Mouse (Mus musculus) embryonic facial prominence, embryonic 14.5 days (tissue): ENCODE measurements around the gene Zfp618. TPM values are rescaled to one million over a fixed set of nuclear protein-coding genes. Genes with fewer than 3 reads are reported as not detected.

Source experiments
- ATAC-seq: fragments of 200-750 bp; cut with Nextera tagmentation; 2 replicates; pipeline ENCODE4 v1.8.0; 2017; ENCODE audit warnings: low read depth, moderate number of reproducible peaks, moderate TSS enrichment
- DNase-seq: peaks from one replicate; pipeline ENCODE4 v3.0.0-alpha.2; 2015; ENCODE audit warnings: low spot score
- H3K27ac ChIP-seq: fragments of 300-500 bp; sonication (generic); replicated peaks from 2 replicates; pipeline ENCODE4 v1.5.1; 2014; ENCODE audit warnings: low read depth, mild to moderate bottlenecking, low read length, moderate library complexity
- H3K27me3 ChIP-seq: fragments of 300-500 bp; sonication (generic); replicated peaks from 2 replicates; pipeline ENCODE4 v1.6.1; 2014; ENCODE audit warnings: low read length; ENCODE audit not compliant: control insufficient read depth, insufficient read depth
- H3K36me3 ChIP-seq: fragments of 300-500 bp; sonication (generic); 2 replicates; pipeline ENCODE4 v1.6.1; 2014; ENCODE audit warnings: low read length, mixed read lengths; ENCODE audit not compliant: control insufficient read depth, insufficient read depth
- H3K4me1 ChIP-seq: fragments of 300-500 bp; sonication (generic); 2 replicates; pipeline ENCODE4 v1.6.1; 2014; ENCODE audit warnings: antibody characterized with exemption, low read length; ENCODE audit not compliant: control insufficient read depth, insufficient read depth
- H3K4me2 ChIP-seq: fragments of 300-500 bp; sonication (generic); 2 replicates; pipeline ENCODE4 v1.6.1; 2014; ENCODE audit warnings: low read depth, mild to moderate bottlenecking, low read length, moderate library complexity, mixed read lengths
- H3K4me3 ChIP-seq: fragments of 300-500 bp; sonication (generic); 2 replicates; pipeline ENCODE4 v1.5.1; 2014; ENCODE audit warnings: low read depth, mild to moderate bottlenecking, low read length
- H3K9ac ChIP-seq: fragments of 300-500 bp; sonication (generic); 2 replicates; pipeline ENCODE4 v1.6.1; 2014; ENCODE audit warnings: low read depth, mild to moderate bottlenecking, low read length, moderate library complexity, mixed read lengths
- H3K9me3 ChIP-seq: fragments of 300-500 bp; sonication (generic); 2 replicates; pipeline ENCODE4 v1.6.1; 2016; ENCODE audit warnings: low read length; ENCODE audit not compliant: control insufficient read depth
- WGBS: fragments of 180-500 bp; shearing (Covaris S2); extraction: QIAGEN DNeasy Blood & Tissue Kit; methylation state at CpG from one replicate; pipeline ENCODE4 v1.1.7; 2014; 5-methylcytosine and 5-hydroxymethylcytosine counted together
- polyA plus RNA-seq: library from polyadenylated mRNA; unstranded; fragments of >200 nt; fragmentation: Nextera tagmentation; extraction: Ambion mirVana; gene quantifications from 2 replicates; pipeline ENCODE4 v1.2.1, GENCODE M21; 2014

Zfp618 gene
- polyA plus RNA-seq, 1 experiment from 2014 or later = 17.6 TPM

DNA sequence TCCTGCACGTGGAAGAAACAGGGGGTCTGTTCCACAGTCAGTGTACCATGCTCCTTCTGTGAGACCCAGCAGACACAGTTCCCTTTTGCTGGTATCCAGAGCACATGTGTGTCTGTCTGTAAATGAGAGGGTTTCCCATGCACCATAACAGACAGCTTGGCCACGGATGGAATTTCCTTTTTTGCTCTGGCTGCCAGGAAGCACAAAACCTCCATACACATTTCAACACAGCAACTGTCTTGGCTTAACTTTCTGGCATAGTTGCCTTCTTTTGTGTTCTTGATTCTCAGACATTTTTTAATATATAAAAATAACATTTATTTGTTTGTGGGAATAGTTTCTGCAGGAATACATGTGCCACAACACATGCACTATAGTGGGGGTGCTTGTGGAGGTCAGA is 190.2 kb downstream of the Zfp618 start:
- DNase-seq (peak; percentile 67), ATAC-seq (no peak)
- Histone ChIP-seq H3K27ac (no peak overlapping the region), H3K27me3 (no peaks in the 10 kb centered on the region), H3K4me3 (no peak overlapping the region), H3K4me1 (no peaks in the 10 kb centered on the region), H3K36me3 (no peaks in the 10 kb centered on the region), H3K4me2 (no peak overlapping the region), H3K9me3 (no peaks in the 10 kb centered on the region), H3K9ac (no peak overlapping the region)
- WGBS = 39% methylated on average over 2 of the region's 2 CpGs

DNA sequence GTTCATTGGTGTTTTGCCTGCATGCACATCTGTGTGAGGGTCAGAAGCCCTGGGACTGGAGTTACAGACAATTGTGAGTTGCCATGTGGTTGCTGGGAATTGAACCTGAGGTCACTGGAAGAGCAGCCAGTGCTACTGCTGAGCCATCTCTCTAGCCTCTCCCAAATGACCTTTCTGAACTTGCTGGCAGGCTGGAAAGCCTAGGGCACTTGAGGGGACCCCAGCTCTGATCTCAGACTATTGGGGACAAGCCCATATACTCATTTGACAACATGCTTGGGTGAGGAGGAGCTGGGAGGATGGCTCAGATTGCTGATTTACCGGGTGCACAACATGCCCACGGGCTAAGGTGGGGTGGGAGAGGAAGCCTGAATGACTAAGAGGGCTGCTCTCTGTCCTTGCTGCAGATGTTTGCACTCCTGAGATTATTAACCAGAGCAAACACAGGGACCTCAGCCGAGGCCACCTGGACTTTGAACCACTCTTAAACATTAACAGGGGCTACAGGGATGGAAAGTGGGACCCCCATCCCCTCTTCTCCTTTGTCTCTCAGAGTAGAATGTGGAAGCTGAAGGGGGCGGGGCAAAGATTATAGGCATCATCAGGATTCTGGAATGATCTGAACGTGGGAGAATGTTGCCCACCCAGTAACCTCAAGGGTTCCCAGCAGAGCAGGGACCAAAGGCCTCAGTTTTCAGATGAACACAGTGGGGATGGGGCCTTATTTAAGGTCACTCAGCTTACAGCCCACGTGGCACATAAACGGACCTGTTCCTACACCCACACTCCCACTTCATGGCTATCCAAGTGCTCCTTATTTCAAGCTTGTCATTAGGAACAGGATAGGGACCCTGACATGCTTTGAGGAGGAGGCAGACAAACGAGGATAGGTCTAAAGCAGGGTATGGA is 191.6 kb downstream of the Zfp618 start:
- 59% methylated on average over 8 of the region's 8 CpGs for WGBS

DNA sequence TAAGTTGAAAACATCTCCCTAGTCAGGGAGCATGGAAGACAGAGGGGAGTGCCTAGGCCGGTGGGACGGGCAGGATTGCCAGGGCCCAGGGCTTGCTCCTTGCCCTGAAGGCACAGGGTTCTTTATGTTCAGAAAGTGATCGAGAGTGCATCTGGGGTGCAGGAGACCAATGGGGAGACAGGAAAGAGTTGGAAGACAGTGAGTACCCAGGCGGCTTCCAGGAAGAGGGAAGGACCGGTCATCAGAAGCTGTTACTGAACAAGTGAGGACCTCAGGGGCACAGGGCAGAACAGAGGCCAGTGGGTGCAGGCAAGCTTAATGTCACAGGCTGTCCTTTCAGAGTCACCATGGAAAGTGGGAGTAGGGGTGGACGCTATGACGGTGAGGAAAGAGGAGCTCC is 192.8 kb downstream of the Zfp618 start:
- ATAC-seq = no peak
- H3K27ac ChIP-seq = no peak overlapping the region
- H3K36me3 ChIP-seq = no peaks in the 10 kb centered on the region
- DNase-seq = no peak
- H3K9me3 ChIP-seq = no peaks in the 10 kb centered on the region
- H3K9ac ChIP-seq = no peak overlapping the region
- H3K27me3 ChIP-seq = no peaks in the 10 kb centered on the region
- WGBS = 86% methylated on average over 7 of the region's 7 CpGs
- no peak overlapping the region for H3K4me3 ChIP-seq
- no peaks in the 10 kb centered on the region for H3K4me1 ChIP-seq
- H3K4me2 ChIP-seq = no peak overlapping the region

More for the DNA sequence above, 191.6 kb downstream of the Zfp618 start:
- Histone ChIP-seq H3K4me1 (no peaks in the 10 kb centered on the region), H3K4me2 (no peak overlapping the region), H3K27ac (no peak overlapping the region), H3K36me3 (no peaks in the 10 kb centered on the region), H3K4me3 (no peak overlapping the region), H3K27me3 (no peaks in the 10 kb centered on the region), H3K9me3 (no peaks in the 10 kb centered on the region), H3K9ac (no peak overlapping the region)
- DNase-seq (no peak), ATAC-seq (no peak)

DNA sequence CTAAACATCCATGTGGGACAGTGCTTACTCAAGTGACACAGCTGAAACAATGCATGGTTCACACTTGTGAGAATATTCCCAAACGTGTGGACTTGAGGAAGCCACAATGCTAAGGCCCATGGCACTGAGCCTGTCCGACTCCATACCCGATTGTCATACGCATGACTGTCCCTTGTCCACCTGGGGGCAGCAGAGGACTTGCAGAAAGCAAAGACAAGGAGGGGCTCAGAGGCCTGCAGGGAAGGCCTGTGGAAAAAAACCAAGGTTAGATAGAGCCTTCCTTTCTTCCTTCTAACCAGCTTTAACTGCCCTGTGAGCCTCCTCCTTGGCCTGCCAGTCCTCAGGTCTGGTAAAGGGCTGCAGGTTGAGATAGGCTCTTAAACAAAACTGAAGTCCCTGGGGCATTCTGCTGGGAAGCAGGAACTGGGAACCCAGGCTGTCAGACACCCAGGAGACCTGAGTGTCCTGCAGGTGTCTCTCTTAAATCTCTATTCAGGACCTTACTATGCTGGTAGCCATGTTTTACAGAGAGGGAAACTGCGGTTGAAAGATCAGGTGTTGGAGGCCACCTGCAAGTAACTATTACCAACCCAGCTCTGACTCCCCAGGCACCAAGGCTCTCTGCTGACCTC is 193.7 kb downstream of the Zfp618 start:
- Histone ChIP-seq H3K4me3 (no peak overlapping the region), H3K9me3 (no peaks in the 10 kb centered on the region), H3K27ac (no peak overlapping the region), H3K9ac (no peak overlapping the region), H3K4me2 (no peak overlapping the region), H3K4me1 (no peaks in the 10 kb centered on the region), H3K27me3 (no peaks in the 10 kb centered on the region), H3K36me3 (no peaks in the 10 kb centered on the region)
- ATAC-seq (peak; percentile 86), DNase-seq (peak; percentile 95)
- WGBS = 14% methylated on average over 5 of the region's 5 CpGs

DNA sequence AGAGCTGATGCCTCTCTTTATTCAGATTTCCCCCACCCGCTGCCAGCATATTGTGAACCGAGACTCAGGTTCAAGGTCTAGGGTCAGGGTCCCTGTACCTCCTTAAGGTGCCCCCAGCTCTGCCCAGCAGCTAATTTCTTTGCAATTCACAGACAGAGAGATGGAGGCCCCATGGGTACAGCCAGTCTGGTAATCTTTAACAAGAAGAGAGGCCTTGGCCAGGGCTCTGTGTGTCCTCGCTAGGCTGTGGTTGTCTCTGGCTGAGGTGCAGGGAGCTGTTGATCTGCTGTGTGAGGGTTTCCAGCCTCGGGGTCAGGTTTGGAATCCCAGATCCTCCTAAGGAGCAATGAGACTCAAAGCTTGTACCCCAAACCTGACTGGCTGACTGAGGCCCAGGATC is 200.3 kb downstream of the Zfp618 start:
- H3K27ac ChIP-seq = no peak overlapping the region
- no peaks in the 10 kb centered on the region for H3K36me3 ChIP-seq
- H3K4me1 ChIP-seq = no peaks in the 10 kb centered on the region
- WGBS = 79% methylated on average over 4 of the region's 4 CpGs
- H3K9ac ChIP-seq = no peak overlapping the region
- H3K9me3 ChIP-seq = no peaks in the 10 kb centered on the region
- no peak overlapping the region for H3K4me3 ChIP-seq
- H3K27me3 ChIP-seq = 0 out of 2 replicates have a peak, but pooled peaks cover 2% of the 10 kb centered on the region
- DNase-seq (no peak), ATAC-seq (no peak)
- H3K4me2 ChIP-seq = no peak overlapping the region

DNA sequence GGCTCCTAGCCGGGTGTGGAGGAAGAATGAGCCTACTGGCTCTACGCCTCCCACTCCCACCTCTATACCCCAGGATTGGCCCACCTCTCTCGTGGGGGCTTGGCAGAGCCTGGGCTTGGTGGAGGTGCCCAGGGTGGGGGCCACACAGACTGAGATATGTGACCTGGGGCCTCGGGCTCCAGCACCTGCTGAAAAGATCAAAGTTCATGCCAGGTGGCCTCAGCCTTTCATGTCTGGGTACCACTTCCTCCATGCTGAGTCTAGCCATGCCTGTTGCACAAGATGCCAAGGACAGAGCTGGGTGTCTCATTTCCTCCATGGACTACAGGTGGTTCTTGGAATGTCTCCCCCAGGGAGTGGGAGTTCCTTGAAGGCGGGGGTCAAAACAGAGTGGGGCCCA is 200.9 kb downstream of the Zfp618 start:
- no peak overlapping the region for H3K27ac ChIP-seq
- no peaks in the 10 kb centered on the region for H3K4me1 ChIP-seq
- 87% methylated on average over 5 of the region's 5 CpGs for WGBS
- DNase-seq = no peak
- H3K27me3 ChIP-seq = peaks cover 9% of the 10 kb centered on the region; the same call in 1 of the 2 replicates
- ATAC-seq = no peak
- H3K9ac ChIP-seq = no peak overlapping the region
- no peak overlapping the region for H3K4me3 ChIP-seq
- no peaks in the 10 kb centered on the region for H3K9me3 ChIP-seq
- no peaks in the 10 kb centered on the region for H3K36me3 ChIP-seq
- no peak overlapping the region for H3K4me2 ChIP-seq

DNA sequence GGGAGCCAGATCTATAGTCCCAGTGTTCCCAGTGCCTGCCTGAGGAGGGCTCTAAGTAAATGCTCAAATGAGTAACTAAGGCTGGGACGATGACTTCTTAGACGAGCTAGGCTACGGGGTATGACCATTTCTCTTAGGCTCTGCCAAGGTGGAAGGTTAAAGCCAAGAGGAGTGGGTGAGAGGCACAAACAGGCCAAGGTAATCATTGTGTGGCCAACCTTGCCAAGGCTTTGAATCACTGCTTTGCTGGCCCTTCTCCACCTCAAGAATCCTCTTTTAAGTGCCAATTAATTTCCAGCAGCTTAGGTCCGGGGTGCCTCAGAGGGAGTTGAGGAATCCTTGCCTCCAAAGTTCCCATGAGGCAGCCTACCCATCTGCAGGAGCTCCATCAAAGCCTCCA is 204.7 kb downstream of the Zfp618 start:
- Histone ChIP-seq H3K36me3 (no peaks in the 10 kb centered on the region), H3K4me1 (no peaks in the 10 kb centered on the region), H3K4me2 (no peak overlapping the region), H3K9me3 (no peaks in the 10 kb centered on the region), H3K4me3 (no peak overlapping the region), H3K27me3 (peaks cover 12% of the 10 kb centered on the region; the same call in 1 of the 2 replicates), H3K9ac (no peak overlapping the region), H3K27ac (no peak overlapping the region)
- DNase-seq = no peak
- ATAC-seq = no peak
- WGBS = 88% methylated on average over 4 of the region's 4 CpGs

DNA sequence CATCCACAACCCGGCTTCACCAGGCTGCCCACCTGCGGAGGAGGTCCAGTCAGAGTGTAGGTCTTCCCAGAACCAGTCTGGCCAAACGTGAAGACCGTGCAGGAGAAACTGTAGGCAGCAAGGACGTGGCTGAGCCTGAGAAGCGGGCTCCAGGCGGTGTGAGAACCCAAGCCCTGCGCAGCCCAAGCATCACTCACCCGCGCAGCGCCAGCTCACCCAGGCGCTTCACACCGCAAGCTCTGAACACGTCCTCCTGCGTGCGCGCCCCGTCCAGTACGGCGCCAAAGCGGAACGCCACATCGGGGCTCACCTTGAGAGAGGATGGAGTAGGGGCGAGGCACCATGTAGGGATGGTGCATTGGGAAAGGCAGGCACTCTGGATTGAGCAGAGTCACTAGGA is 205.7 kb downstream of the Zfp618 start:
- no peaks in the 10 kb centered on the region for H3K9me3 ChIP-seq
- H3K27ac ChIP-seq = no peak overlapping the region
- no peak overlapping the region for H3K4me2 ChIP-seq
- WGBS = 59% methylated on average over 24 of the region's 24 CpGs
- ATAC-seq = no peak
- H3K9ac ChIP-seq = no peak overlapping the region
- no peaks in the 10 kb centered on the region for H3K36me3 ChIP-seq
- H3K27me3 ChIP-seq = peaks cover 12% of the 10 kb centered on the region; the same call in 1 of the 2 replicates
- no peak overlapping the region for H3K4me3 ChIP-seq
- H3K4me1 ChIP-seq = no peaks in the 10 kb centered on the region
- DNase-seq = no peak
